Mouse (Mus musculus): ENCODE results near the gene Crisp2. TPM values are rescaled to one million over a fixed set of nuclear protein-coding genes. Genes with fewer than 3 reads are reported as not detected.

Gene Crisp2
- total RNA-seq, 2 experiments from 2014 or later, result 0.26 TPM; not detected in 1

Other genes with a start within 250 kb of the Crisp2 start
- gene Esp6, start 245.5 kb downstream of the Crisp2 start, total RNA-seq (2021), result not detected
- not detected for gene Esp4, start 208.4 kb downstream of the Crisp2 start, total RNA-seq (2021)
- not detected for gene Esp3, start 174.9 kb downstream of the Crisp2 start, total RNA-seq (2021)
- gene Esp1, start 79.9 kb downstream of the Crisp2 start, total RNA-seq (2021), result not detected
- gene Rhag, start 4.1 kb upstream of the Crisp2 start, total RNA-seq (2021), result not detected
- gene 9130008F23Rik, start 73.6 kb upstream of the Crisp2 start, total RNA-seq (2021), result 1 to 10 TPM in 1 of 2 experiments, under 1 TPM in 1; 0.82 to 2.0 TPM
- not detected for gene Glyatl3, start 107.3 kb upstream of the Crisp2 start, total RNA-seq (2021)
- 100 to 1,000 TPM; 141 to 203 TPM for gene Mut, start 127.7 kb upstream of the Crisp2 start, total RNA-seq (2021)
- gene Cenpq, start 128.0 kb upstream of the Crisp2 start, total RNA-seq (2021), result 10 to 100 TPM in 1 of 2 experiments, 1 to 10 TPM in 1; 7.5 to 11.8 TPM